12 mouse cellular contexts compared by ENCODE assay signal in genomic region chr5:118601452-118601851, GRCm38 (mm10).
"Had no signal": no experiment of that assay in that cellular context is flagged by ENCODE, and none has a peak within 500 bp of the region (broad histone marks: within the 10 kb centered on the region; RNA-seq: fewer than 3 reads in every experiment).

No protein-coding gene starts in this region.

- DNase-seq: kidney, adult 2 months; kidney, postnatal 25 days; layer of hippocampus, adult 9-11 months; liver; lung, adult 18-20 months; lung, postnatal 10 days; lung, postnatal 36 days; midbrain, embryonic 14.5 days; right cerebral cortex, adult 18-20 months; right cerebral cortex, postnatal 14 days; spleen, adult 18-20 months had no signal

- ATAC-seq: liver, embryonic 12.5 days had no signal
